In genomic region chr16:20732925-20733730, GRCm38 (mm10) we compare ENCODE assay signal across 7 mouse cellular contexts. TPM values are rescaled to one million over a fixed set of nuclear protein-coding genes. Genes with fewer than 3 reads are reported as not detected.
DNase-seq lines count a peak whose midpoint lies in the region; ATAC-seq and TF ChIP-seq lines count a peak whose summit lies in the region.

Chrd (plus strand) TSS chr16:20733127.

- peak; percentile 84 for DNase-seq in NIH3T3 (ENCODE audit: low read depth)
- peak; percentile 74 for DNase-seq in brain, embryonic 14.5 days (ENCODE audit: low read depth)
- DNase-seq in heart, postnatal 25 days (ENCODE audit: low spot score), result peak; percentile 52
- DNase-seq in layer of hippocampus, postnatal 25 days (ENCODE audit: extremely low spot score in 1 of 2, low spot score in 1 of 2), result no peak
- peak; percentile 51 for DNase-seq in lung, postnatal 25 days (ENCODE audit: low spot score)
- DNase-seq in skeletal muscle tissue, adult 2 months (ENCODE audit: low read depth, low spot score), result peak; percentile 60

- H3K27ac ChIP-seq in forebrain, embryonic 12.5 days, result peak within 1 kb of the TSS; percentile 59

- TF ChIP-seq POLR2A in brain, embryonic 14.5 days (IDR thresholded peaks at IDR 0.05; ENCODE audit: borderline replicate concordance, extremely low read depth, insufficient read depth, insufficient read length, poor library complexity, severe bottlenecking), result no peak

- no peak for TF ChIP-seq CTCF in brain, embryonic 14.5 days (IDR thresholded peaks at IDR 0.05; ENCODE audit: borderline replicate concordance, extremely low read depth, insufficient read depth, insufficient read length)

- H3K4me2 ChIP-seq in forebrain, embryonic 12.5 days, result peak within 1 kb of the TSS; percentile 97

- H3K27me3 ChIP-seq in forebrain, embryonic 12.5 days, result peaks cover 56% of the 10 kb centered on the region

- no peaks in the 10 kb centered on the region for H3K36me3 ChIP-seq in forebrain, embryonic 12.5 days (replicated peaks)

- under 1% methylated on average over 68 of the region's 70 CpGs for WGBS in forebrain, embryonic 12.5 days

- H3K4me1 ChIP-seq in forebrain, embryonic 12.5 days, result peaks cover 24% of the 10 kb centered on the region

- H3K9me3 ChIP-seq in forebrain, embryonic 12.5 days, result no peaks in the 10 kb centered on the region

- H3K9ac ChIP-seq in forebrain, embryonic 12.5 days, result peak within 1 kb of the TSS; percentile 88

- H3K4me3 ChIP-seq in forebrain, embryonic 12.5 days (replicated peaks), result peak within 1 kb of the TSS; percentile 71

- ATAC-seq in forebrain, embryonic 12.5 days (ENCODE audit: low FRiP score), result peak; percentile 82

- intact Hi-C loops in heart, postnatal 25 days (cut with DNase I), result no loop called here

RNA-seq across cellular contexts. Expression of gene Chrd, which starts in this region (rescaled TPM):
- polyA plus RNA-seq in brain, embryonic 14.5 days (2012; rRNA removed), result 24.6 and 30.0 TPM in 2 replicates
- 2.1 and 2.9 TPM in 2 replicates for polyA plus RNA-seq in forebrain, embryonic 12.5 days (2016; fragmentation: Nextera tagmentation; extraction: Ambion mirVana)
- 1 to 10 TPM; 2.0 to 2.7 TPM for total RNA-seq in heart, postnatal 25 days (2021)
- total RNA-seq in layer of hippocampus, postnatal 25 days (2021), result 10 to 100 TPM; 62.2 to 79.5 TPM

Comparison
In these comparisons a context has a peak if more than half of its experiments do, and no peak if none do; other contexts are left out.
1. RNA of gene Chrd (total RNA-seq): 62.2 to 79.5 TPM in layer of hippocampus, postnatal 25 days; 2.0 to 2.7 TPM in heart, postnatal 25 days; every median in the first group is over 10 times any median in the second.
2. DNase-seq: peak in NIH3T3 (single experiment), brain, embryonic 14.5 days (single experiment), heart, postnatal 25 days (single experiment), lung, postnatal 25 days (single experiment) and skeletal muscle tissue, adult 2 months (single experiment); none in layer of hippocampus, postnatal 25 days (0 of 2).